Mouse (Mus musculus) megakaryocyte, embryonic 14.5 days (primary cell): ENCODE measurements around the gene Trappc1.

Experiments used
- FLI1 ChIP-seq: IDR thresholded peaks from 2 replicates; pipeline ENCODE4 v1.6.1; 2012; ENCODE audit warnings: low read length, inconsistent platforms, mixed read lengths
- GATA1 ChIP-seq: IDR thresholded peaks from 3 replicates; pipeline ENCODE4 v1.6.1; 2012; ENCODE audit warnings: mixed read lengths, low read length, inconsistent platforms, borderline replicate concordance

GRCm38 (mm10) chr11:69340161-69341131 lies 16.7 kb downstream of the Trappc1 start, which contains the start of gene Rnf227:
- no peak for TF ChIP-seq FLI1
- TF ChIP-seq GATA1 = no peak
